10 mouse cellular contexts compared by ENCODE assay signal in the genomic region with DNA sequence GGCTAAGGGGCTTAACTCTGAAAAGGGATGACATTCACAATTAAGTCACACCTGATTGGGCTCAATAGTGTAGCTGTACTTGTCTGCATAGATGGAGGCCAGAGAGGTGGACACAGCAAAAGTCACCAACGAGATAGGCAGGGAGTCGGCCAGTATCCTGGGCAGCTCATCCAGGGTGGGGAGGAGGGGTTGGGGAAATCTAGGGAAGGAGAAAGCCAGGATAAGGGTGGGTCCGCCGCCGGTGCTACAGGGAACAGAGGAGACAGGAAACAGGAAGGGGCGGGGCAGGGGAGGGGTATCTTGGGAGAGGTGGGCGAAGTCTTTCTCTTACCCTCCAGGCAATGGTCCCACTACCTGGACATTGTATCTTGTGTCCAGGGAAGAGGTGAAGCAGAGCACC. TPM values are rescaled to one million over a fixed set of nuclear protein-coding genes. Genes with fewer than 3 reads are reported as not detected.
DNase-seq lines count a peak whose midpoint lies in the region; ATAC-seq lines count a peak whose summit lies in the region.
"Had no signal": no experiment of that assay in that cellular context is flagged by ENCODE, and none has a peak within 500 bp of the region (broad histone marks: within the 10 kb centered on the region; RNA-seq: fewer than 3 reads in every experiment).

No protein-coding gene starts in this region.

- H3K9me3 ChIP-seq in heart, embryonic 10.5 days, result no peaks in the 10 kb centered on the region
- no peaks in the 10 kb centered on the region for H3K9me3 ChIP-seq in megakaryocyte, embryonic 14.5 days
- H3K9me3 ChIP-seq in liver, embryonic 15.5 days (replicated peaks), result no peaks in the 10 kb centered on the region

- peak; percentile 63 for DNase-seq in heart, embryonic 10.5 days (ENCODE audit: low spot score)
- DNase-seq in heart, postnatal 10 days, result no peak
- peak; percentile 73 for DNase-seq in R1 (ENCODE audit: low read depth, low spot score)
- DNase-seq in right cerebral cortex, adult 18-20 months, result no peak
- no peak for DNase-seq in T-cell, adult 2 months (ENCODE audit: low spot score)
- DNase-seq: adrenal gland, adult 8-10 months; left cerebral cortex, postnatal 4 days had no signal

- H3K4me2 ChIP-seq in liver, embryonic 15.5 days, result peak overlapping the region; percentile 69

- H3K27ac ChIP-seq in heart, embryonic 10.5 days, result no peak overlapping the region
- H3K27ac ChIP-seq in liver, embryonic 15.5 days (replicated peaks), result no peak overlapping the region

- peaks cover 46% of the 10 kb centered on the region for H3K4me1 ChIP-seq in heart, embryonic 10.5 days
- H3K4me1 ChIP-seq in megakaryocyte, embryonic 14.5 days, result peaks cover 56% of the 10 kb centered on the region
- peaks cover 44% of the 10 kb centered on the region for H3K4me1 ChIP-seq in liver, embryonic 15.5 days (replicated peaks)

- H3K4me3 ChIP-seq in heart, embryonic 10.5 days, result peak overlapping the region; percentile 33
- H3K4me3 ChIP-seq in megakaryocyte, embryonic 14.5 days (replicated peaks), result peak overlapping the region; percentile 81
- peak overlapping the region; percentile 34; the same call in 1 of the 2 replicates for H3K4me3 ChIP-seq in liver, embryonic 15.5 days (replicated peaks)

- WGBS in heart, embryonic 10.5 days, result 7% methylated on average over 7 of the region's 7 CpGs
- 5% methylated on average over 7 of the region's 7 CpGs for WGBS in liver, embryonic 15.5 days (ENCODE audit: insufficient replicate concordance)

- peaks cover 81% of the 10 kb centered on the region for H3K27me3 ChIP-seq in heart, embryonic 10.5 days (ENCODE audit: insufficient read depth, poor library complexity, severe bottlenecking)
- H3K27me3 ChIP-seq in megakaryocyte, embryonic 14.5 days (replicated peaks), result peaks cover 71% of the 10 kb centered on the region
- H3K27me3 ChIP-seq in liver, embryonic 15.5 days, result peaks cover 85% of the 10 kb centered on the region

- no peak overlapping the region for H3K9ac ChIP-seq in liver, embryonic 15.5 days

- no peak for ATAC-seq in megakaryocyte, adult 5-6 weeks (ENCODE audit: poor library complexity, severe bottlenecking)
- ATAC-seq in liver, embryonic 15.5 days (ENCODE audit: insufficient read depth), result no peak

- no peaks in the 10 kb centered on the region for H3K36me3 ChIP-seq in heart, embryonic 10.5 days
- H3K36me3 ChIP-seq in megakaryocyte, embryonic 14.5 days (replicated peaks; ENCODE audit: low read length), result peaks cover 20% of the 10 kb centered on the region
- peaks cover 5% of the 10 kb centered on the region; the same call in 1 of the 2 replicates for H3K36me3 ChIP-seq in liver, embryonic 15.5 days (replicated peaks)

- intact Hi-C loops in heart, postnatal 10 days (cut with DNase I), result loop anchor here (1.0 to 5.0 kb wide), 2 partner anchors 36 to 53 kb away; a partner anchor contains a TSS

RNA-seq across cellular contexts. Expression of a gene that starts 3.7 kb away (rescaled TPM):
- polyA plus RNA-seq in heart, embryonic 10.5 days (2016; fragmentation: Nextera tagmentation; extraction: Ambion mirVana), result 9.2 and 12.9 TPM in 2 replicates
- 10 to 100 TPM; 40.8 to 48.0 TPM for total RNA-seq in heart, postnatal 10 days (2021)
- 0.23 and 0.76 TPM in 2 replicates for polyA plus RNA-seq in megakaryocyte, embryonic 14.5 days (2012; ENCODE audit: insufficient read depth, low replicate concordance)
- total RNA-seq in megakaryocyte, adult 5-6 weeks (2015), result 0.91 TPM in 1 of 2 replicates, not detected in the other
- total RNA-seq in megakaryocyte, adult 5-6 weeks (2017), result 0.22 and 0.53 TPM in 2 replicates
- 2.1 and 3.2 TPM in 2 replicates for polyA plus RNA-seq in liver, embryonic 15.5 days (2015; fragmentation: Nextera tagmentation; extraction: Ambion mirVana)

RNA-seq across cellular contexts. Expression of a gene that starts 11.7 kb away (rescaled TPM):
- polyA plus RNA-seq in heart, embryonic 10.5 days (2016; fragmentation: Nextera tagmentation; extraction: Ambion mirVana), result 1.5 and 3.6 TPM in 2 replicates
- total RNA-seq in heart, postnatal 10 days (2021), result 1 to 10 TPM; 3.6 to 3.8 TPM
- 71.2 and 76.1 TPM in 2 replicates for polyA plus RNA-seq in megakaryocyte, embryonic 14.5 days (2012; ENCODE audit: insufficient read depth, low replicate concordance)
- 113 TPM in 2 replicates for total RNA-seq in megakaryocyte, adult 5-6 weeks (2015)
- total RNA-seq in megakaryocyte, adult 5-6 weeks (2017), result 67.7 and 75.5 TPM in 2 replicates
- polyA plus RNA-seq in liver, embryonic 15.5 days (2015; fragmentation: Nextera tagmentation; extraction: Ambion mirVana), result 19.3 and 21.0 TPM in 2 replicates

RNA-seq across cellular contexts. Expression of a gene that starts 13.1 kb away (rescaled TPM):
- 21.4 and 28.8 TPM in 2 replicates for polyA plus RNA-seq in heart, embryonic 10.5 days (2016; fragmentation: Nextera tagmentation; extraction: Ambion mirVana)
- 10 to 100 TPM; 20.8 to 21.0 TPM for total RNA-seq in heart, postnatal 10 days (2021)
- polyA plus RNA-seq in megakaryocyte, embryonic 14.5 days (2012; ENCODE audit: insufficient read depth, low replicate concordance), result not detected in 2 replicates
- 0.16 TPM in 1 of 2 replicates, not detected in the other for total RNA-seq in megakaryocyte, adult 5-6 weeks (2015)
- total RNA-seq in megakaryocyte, adult 5-6 weeks (2017), result 0.41 and 1.0 TPM in 2 replicates
- polyA plus RNA-seq in liver, embryonic 15.5 days (2015; fragmentation: Nextera tagmentation; extraction: Ambion mirVana), result 5.4 and 5.8 TPM in 2 replicates

RNA-seq across cellular contexts. Expression of a gene that starts 18.8 kb away (rescaled TPM):
- polyA plus RNA-seq in heart, embryonic 10.5 days (2016; fragmentation: Nextera tagmentation; extraction: Ambion mirVana), result 78.4 and 91.4 TPM in 2 replicates
- total RNA-seq in heart, postnatal 10 days (2021), result 10 to 100 TPM; 48.4 to 52.2 TPM
- 51.0 and 171 TPM in 2 replicates for polyA plus RNA-seq in megakaryocyte, embryonic 14.5 days (2012; ENCODE audit: insufficient read depth, low replicate concordance)
- total RNA-seq in megakaryocyte, adult 5-6 weeks (2015), result 8.2 and 9.2 TPM in 2 replicates
- 4.5 and 9.1 TPM in 2 replicates for total RNA-seq in megakaryocyte, adult 5-6 weeks (2017)
- 16.7 and 16.9 TPM in 2 replicates for polyA plus RNA-seq in liver, embryonic 15.5 days (2015; fragmentation: Nextera tagmentation; extraction: Ambion mirVana)

RNA-seq across cellular contexts. Expression of a gene that starts 34.6 kb away (rescaled TPM):
- 27.9 and 29.3 TPM in 2 replicates for polyA plus RNA-seq in heart, embryonic 10.5 days (2016; fragmentation: Nextera tagmentation; extraction: Ambion mirVana)
- total RNA-seq in heart, postnatal 10 days (2021), result 10 to 100 TPM; 26.4 to 28.7 TPM
- 10.4 and 19.6 TPM in 2 replicates for polyA plus RNA-seq in megakaryocyte, embryonic 14.5 days (2012; ENCODE audit: insufficient read depth, low replicate concordance)
- 9.6 and 12.0 TPM in 2 replicates for total RNA-seq in megakaryocyte, adult 5-6 weeks (2015)
- 13.2 and 17.8 TPM in 2 replicates for total RNA-seq in megakaryocyte, adult 5-6 weeks (2017)
- polyA plus RNA-seq in liver, embryonic 15.5 days (2015; fragmentation: Nextera tagmentation; extraction: Ambion mirVana), result 41.9 and 45.1 TPM in 2 replicates

Comparison
In these comparisons a context has a peak if more than half of its experiments do, and no peak if none do; other contexts are left out.
1. DNase-seq: peak in heart, embryonic 10.5 days (single experiment) and R1 (single experiment); none in heart, postnatal 10 days (0 of 2), right cerebral cortex, adult 18-20 months (single experiment) and T-cell, adult 2 months (single experiment).
2. Peak in every context shown above with its lines, with median percentiles within 50 percentile points of each other: H3K4me3 ChIP-seq.